Mouse (Mus musculus): Measurements from ENCODE around the gene Nipal3. TPM values are rescaled to one million over a fixed set of nuclear protein-coding genes. Genes with fewer than 3 reads are reported as not detected.

Gene Nipal3
- total and polyA plus RNA-seq, 3 experiments, result 13.7 to 15.1 (median 13.9) TPM

- Histone ChIP-seq H3K36me3 (replicated peaks) (no peaks in the 10 kb centered on the region), H3K4me3 (ENCODE audit: low read depth, low read length) (no peak overlapping the region), H3K9me3 (replicated peaks) (no peaks in the 10 kb centered on the region), H3K4me1 (ENCODE audit: insufficient read depth, low read depth, low read length) (peaks cover 3% of the 10 kb centered on the region; the same call in 1 of the 2 replicates), H3K27me3 (ENCODE audit: insufficient read depth, low read length) (peaks cover 9% of the 10 kb centered on the region)
- DNase-seq (ENCODE audit: low spot score), result peak; percentile 26
- no peak for ATAC-seq (ENCODE audit: extremely low read depth, insufficient number of reproducible peaks, low FRiP score, poor library complexity, severe bottlenecking)
- no peak for TF ChIP-seq GATA1 (IDR thresholded peaks at IDR 0.05; ENCODE audit: borderline replicate concordance, low read length)
- TF ChIP-seq GATA2 (IDR thresholded peaks at IDR 0.05; ENCODE audit: borderline replicate concordance, low read depth, low read length), result no peak
- no peak for TF ChIP-seq TAL1 (conservative IDR thresholded peaks at IDR 0.05; ENCODE audit: low read depth, low read length)
- TF ChIP-seq POLR2AphosphoS5 (IDR thresholded peaks at IDR 0.05; ENCODE audit: insufficient replicate concordance, low read depth, low read length), result no peak
- TF ChIP-seq CTCF (IDR thresholded peaks at IDR 0.05; ENCODE audit: low read depth, low read length), result peak; percentile 36
Observed at GRCm38 (mm10) chr4:135508419-135509039, 13.7 kb upstream of the Nipal3 start.

GRCm38 (mm10) chr4:135507547-135508350 lies 12.9 kb upstream of the Nipal3 start:
- TF ChIP-seq POLR2AphosphoS5 (IDR thresholded peaks at IDR 0.05; ENCODE audit: insufficient replicate concordance, low read depth, low read length) (no peak), TAL1 (conservative IDR thresholded peaks at IDR 0.05; ENCODE audit: low read depth, low read length) (no peak), GATA1 (IDR thresholded peaks at IDR 0.05; ENCODE audit: borderline replicate concordance, low read length) (no peak), GATA2 (IDR thresholded peaks at IDR 0.05; ENCODE audit: borderline replicate concordance, low read depth, low read length) (no peak), CTCF (IDR thresholded peaks at IDR 0.05; ENCODE audit: low read depth, low read length) (no peak)
- ATAC-seq (ENCODE audit: extremely low read depth, insufficient number of reproducible peaks, low FRiP score, poor library complexity, severe bottlenecking) (no peak), DNase-seq (ENCODE audit: low spot score) (peak; percentile 13)
- Histone ChIP-seq H3K27me3 (ENCODE audit: insufficient read depth, low read length) (peaks cover 13% of the 10 kb centered on the region), H3K36me3 (replicated peaks) (no peaks in the 10 kb centered on the region), H3K4me3 (ENCODE audit: low read depth, low read length) (no peak overlapping the region), H3K4me1 (ENCODE audit: insufficient read depth, low read depth, low read length) (peaks cover 3% of the 10 kb centered on the region; the same call in 1 of the 2 replicates), H3K9me3 (replicated peaks) (no peaks in the 10 kb centered on the region)

DNA sequence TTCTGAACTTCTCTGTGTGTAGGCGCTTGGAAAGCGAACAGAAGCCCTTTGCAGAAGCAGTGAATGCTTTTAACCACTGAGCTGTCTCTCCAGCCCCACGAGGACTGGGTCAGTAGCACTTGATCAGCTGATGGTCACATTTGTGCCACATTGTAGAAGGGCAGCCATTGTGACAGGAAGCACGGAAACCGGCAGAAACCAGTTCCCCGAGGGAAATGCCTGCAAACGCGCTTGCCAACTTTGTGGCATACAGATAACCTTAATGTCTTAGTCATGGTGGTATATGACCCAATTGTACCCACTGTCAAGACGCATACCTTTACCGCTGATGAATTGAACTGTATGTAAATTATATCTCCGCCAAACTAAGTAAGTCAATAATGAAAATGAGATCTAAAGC lies 11.0 kb upstream of the Nipal3 start:
- H3K27me3 ChIP-seq (ENCODE audit: insufficient read depth, low read length), result peaks cover 6% of the 10 kb centered on the region
- DNase-seq (ENCODE audit: low spot score), result no peak
- H3K36me3 ChIP-seq (replicated peaks), result no peaks in the 10 kb centered on the region
- TF ChIP-seq CTCF (IDR thresholded peaks at IDR 0.05; ENCODE audit: low read depth, low read length) (no peak), GATA1 (IDR thresholded peaks at IDR 0.05; ENCODE audit: borderline replicate concordance, low read length) (no peak), POLR2AphosphoS5 (IDR thresholded peaks at IDR 0.05; ENCODE audit: insufficient replicate concordance, low read depth, low read length) (no peak), TAL1 (conservative IDR thresholded peaks at IDR 0.05; ENCODE audit: low read depth, low read length) (no peak), GATA2 (IDR thresholded peaks at IDR 0.05; ENCODE audit: borderline replicate concordance, low read depth, low read length) (no peak)
- ATAC-seq (ENCODE audit: extremely low read depth, insufficient number of reproducible peaks, low FRiP score, poor library complexity, severe bottlenecking), result no peak
- H3K4me1 ChIP-seq (ENCODE audit: insufficient read depth, low read depth, low read length), result peaks cover 3% of the 10 kb centered on the region; the same call in 1 of the 2 replicates
- H3K4me3 ChIP-seq (ENCODE audit: low read depth, low read length), result no peak overlapping the region
- peaks cover 2% of the 10 kb centered on the region for H3K9me3 ChIP-seq (replicated peaks)

GRCm38 (mm10) chr4:135501587-135501986 lies 6.7 kb upstream of the Nipal3 start:
- ATAC-seq (ENCODE audit: extremely low read depth, insufficient number of reproducible peaks, low FRiP score, poor library complexity, severe bottlenecking) (no peak), DNase-seq (ENCODE audit: low spot score) (no peak)
- H3K4me1 ChIP-seq (ENCODE audit: insufficient read depth, low read depth, low read length), result no peaks in the 10 kb centered on the region

DNA sequence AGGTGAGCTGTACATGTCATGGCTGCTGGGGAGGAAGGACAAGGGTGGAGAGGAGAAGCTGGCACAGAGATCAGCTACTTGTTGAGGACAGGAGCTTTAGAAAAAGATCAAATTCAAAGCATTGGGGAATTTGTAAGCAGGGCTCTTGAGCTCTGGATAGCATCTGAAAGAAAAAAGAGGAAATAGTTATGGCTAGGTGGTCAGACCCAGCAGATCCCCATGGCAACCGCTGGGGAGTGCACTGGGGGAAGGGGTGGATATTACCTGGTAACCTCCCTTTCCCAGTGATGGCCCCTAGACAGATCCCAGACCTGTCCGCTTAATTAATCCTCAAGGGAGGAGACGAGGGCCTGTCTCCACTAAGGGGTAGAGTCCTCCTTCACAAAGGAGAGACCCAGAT lies 5.0 kb upstream of the Nipal3 start:
- Histone ChIP-seq H3K27me3 (ENCODE audit: insufficient read depth, low read length) (peaks cover 21% of the 10 kb centered on the region), H3K4me3 (ENCODE audit: low read depth, low read length) (no peak overlapping the region), H3K4me1 (ENCODE audit: insufficient read depth, low read depth, low read length) (peaks cover 6% of the 10 kb centered on the region), H3K36me3 (replicated peaks) (no peaks in the 10 kb centered on the region), H3K9me3 (replicated peaks) (peaks cover 9% of the 10 kb centered on the region)
- TF ChIP-seq GATA2 (IDR thresholded peaks at IDR 0.05; ENCODE audit: borderline replicate concordance, low read depth, low read length) (no peak), POLR2AphosphoS5 (IDR thresholded peaks at IDR 0.05; ENCODE audit: insufficient replicate concordance, low read depth, low read length) (no peak), GATA1 (IDR thresholded peaks at IDR 0.05; ENCODE audit: borderline replicate concordance, low read length) (no peak), TAL1 (conservative IDR thresholded peaks at IDR 0.05; ENCODE audit: low read depth, low read length) (no peak), CTCF (IDR thresholded peaks at IDR 0.05; ENCODE audit: low read depth, low read length) (no peak)
- DNase-seq (ENCODE audit: low spot score), result no peak
- ATAC-seq (ENCODE audit: extremely low read depth, insufficient number of reproducible peaks, low FRiP score, poor library complexity, severe bottlenecking), result no peak

More at GRCm38 (mm10) chr4:135501587-135501986, 6.7 kb upstream of the Nipal3 start:
- Histone ChIP-seq H3K36me3 (replicated peaks) (no peaks in the 10 kb centered on the region), H3K27me3 (ENCODE audit: insufficient read depth, low read length) (peaks cover 13% of the 10 kb centered on the region), H3K4me3 (ENCODE audit: low read depth, low read length) (no peak overlapping the region), H3K9me3 (replicated peaks) (peaks cover 9% of the 10 kb centered on the region)
- no peak for TF ChIP-seq POLR2AphosphoS5 (IDR thresholded peaks at IDR 0.05; ENCODE audit: insufficient replicate concordance, low read depth, low read length)
- no peak for TF ChIP-seq CTCF (IDR thresholded peaks at IDR 0.05; ENCODE audit: low read depth, low read length)
- no peak for TF ChIP-seq GATA1 (IDR thresholded peaks at IDR 0.05; ENCODE audit: borderline replicate concordance, low read length)
- no peak for TF ChIP-seq GATA2 (IDR thresholded peaks at IDR 0.05; ENCODE audit: borderline replicate concordance, low read depth, low read length)
- TF ChIP-seq TAL1 (conservative IDR thresholded peaks at IDR 0.05; ENCODE audit: low read depth, low read length), result no peak

- H3K27me3 ChIP-seq (ENCODE audit: insufficient read depth, low read length), result peaks cover 21% of the 10 kb centered on the region
- no peaks in the 10 kb centered on the region for H3K36me3 ChIP-seq (replicated peaks)
- H3K4me1 ChIP-seq (ENCODE audit: insufficient read depth, low read depth, low read length), result peaks cover 17% of the 10 kb centered on the region
- ATAC-seq (ENCODE audit: extremely low read depth, insufficient number of reproducible peaks, low FRiP score, poor library complexity, severe bottlenecking), result no peak
- TF ChIP-seq TAL1 (conservative IDR thresholded peaks at IDR 0.05; ENCODE audit: low read depth, low read length), result no peak
- TF ChIP-seq GATA2 (IDR thresholded peaks at IDR 0.05; ENCODE audit: borderline replicate concordance, low read depth, low read length), result no peak
- no peak for TF ChIP-seq GATA1 (IDR thresholded peaks at IDR 0.05; ENCODE audit: borderline replicate concordance, low read length)
- TF ChIP-seq POLR2AphosphoS5 (IDR thresholded peaks at IDR 0.05; ENCODE audit: insufficient replicate concordance, low read depth, low read length), result no peak
- TF ChIP-seq CTCF (IDR thresholded peaks at IDR 0.05; ENCODE audit: low read depth, low read length), result no peak
- no peak for DNase-seq (ENCODE audit: low spot score)
- H3K9me3 ChIP-seq (replicated peaks), result peaks cover 9% of the 10 kb centered on the region
- H3K4me3 ChIP-seq (ENCODE audit: low read depth, low read length), result no peak overlapping the region
Observed at GRCm38 (mm10) chr4:135498136-135498535, 3.3 kb upstream of the Nipal3 start.
